Mouse (Mus musculus): ENCODE data around the gene Poldip2. TPM values are rescaled to one million over a fixed set of nuclear protein-coding genes. Genes with fewer than 3 reads are reported as not detected.

Poldip2 gene
- total RNA-seq, 2 experiments from 2014 or later: 81.7 to 105 TPM

DNA sequence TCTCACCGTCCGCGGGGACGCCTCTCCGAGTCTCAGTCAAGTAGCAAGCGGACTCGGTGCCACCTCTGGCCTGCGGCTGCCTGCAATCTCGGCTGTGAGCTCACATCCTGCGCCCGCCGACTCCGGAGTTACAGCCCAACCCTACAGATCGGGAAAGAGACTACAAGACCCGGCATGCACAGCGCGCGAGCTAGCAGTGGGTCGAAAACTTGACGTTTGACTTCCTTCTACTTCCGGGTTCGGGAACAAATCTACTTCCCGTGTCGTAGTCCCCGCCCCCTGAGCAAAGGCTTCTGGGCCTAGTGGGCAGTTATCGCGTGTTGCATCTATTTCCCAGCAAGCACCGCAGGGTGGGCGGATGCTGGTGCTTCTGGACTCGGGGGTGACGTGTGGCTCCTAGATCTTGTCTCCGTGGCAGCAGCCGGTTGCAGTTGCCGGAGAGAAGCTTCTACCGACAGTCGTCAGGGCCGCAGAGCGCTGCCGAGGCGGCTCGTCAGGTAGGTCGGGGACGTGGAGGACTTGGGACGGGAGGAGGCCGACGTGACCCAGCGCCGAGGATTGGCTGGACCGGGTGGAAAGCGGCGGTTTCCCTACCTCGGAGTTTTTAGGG, 24.2 kb downstream of the Poldip2 start, which contains the start of the genes Tnfaip1 and Ift20:
Gene Tnfaip1, minus strand, starts transcription at position 253 of the 610 bp plus-strand sequence.
Gene Ift20, plus strand, starts transcription at position 282 of the 610 bp plus-strand sequence.
- ATAC-seq (replicated peaks; ENCODE audit: low FRiP score, low TSS enrichment, poor library complexity, severe bottlenecking): peak; percentile 96

DNA sequence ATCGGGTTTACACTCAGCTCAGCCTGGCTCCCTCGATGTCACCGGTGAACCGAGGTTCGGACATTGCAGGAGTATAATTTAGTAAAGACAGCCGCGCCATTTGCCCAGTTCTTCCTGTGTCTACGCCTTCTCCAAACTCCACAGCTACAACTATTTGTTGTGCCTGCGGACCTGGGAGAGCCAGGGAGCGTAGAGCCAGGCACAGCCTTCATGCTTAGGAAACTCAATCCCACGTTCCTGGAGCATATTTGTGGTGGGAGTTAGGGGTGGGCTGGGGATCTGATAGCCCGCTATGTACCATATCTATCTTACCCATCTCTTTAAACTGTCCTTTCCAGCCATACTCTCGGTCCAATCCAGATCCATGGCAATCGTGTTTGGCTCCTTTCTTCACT, 24.7 kb downstream of the Poldip2 start:
- no peak for ATAC-seq (replicated peaks; ENCODE audit: low FRiP score, low TSS enrichment, poor library complexity, severe bottlenecking)

DNA sequence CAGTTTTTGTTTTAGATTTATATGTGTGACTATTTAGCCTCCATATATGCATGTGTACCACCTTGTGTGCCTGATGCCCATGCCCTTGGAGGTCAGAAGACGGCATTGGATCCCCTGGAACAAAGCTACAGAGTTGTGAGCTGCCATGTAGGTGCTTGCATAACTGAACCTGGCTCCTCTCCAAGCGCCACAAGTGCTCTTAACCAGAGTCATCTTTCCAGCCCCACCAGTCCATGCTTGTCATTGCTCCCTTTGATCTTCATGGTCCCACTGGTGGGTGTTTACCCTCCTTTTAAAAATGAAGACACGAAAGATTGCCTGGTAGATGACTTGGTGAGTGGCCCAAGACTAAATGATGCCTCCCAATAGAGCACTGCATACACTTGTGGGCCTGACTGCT, 28.4 kb downstream of the Poldip2 start:
- no peak for ATAC-seq (replicated peaks; ENCODE audit: low FRiP score, low TSS enrichment, poor library complexity, severe bottlenecking)

DNA sequence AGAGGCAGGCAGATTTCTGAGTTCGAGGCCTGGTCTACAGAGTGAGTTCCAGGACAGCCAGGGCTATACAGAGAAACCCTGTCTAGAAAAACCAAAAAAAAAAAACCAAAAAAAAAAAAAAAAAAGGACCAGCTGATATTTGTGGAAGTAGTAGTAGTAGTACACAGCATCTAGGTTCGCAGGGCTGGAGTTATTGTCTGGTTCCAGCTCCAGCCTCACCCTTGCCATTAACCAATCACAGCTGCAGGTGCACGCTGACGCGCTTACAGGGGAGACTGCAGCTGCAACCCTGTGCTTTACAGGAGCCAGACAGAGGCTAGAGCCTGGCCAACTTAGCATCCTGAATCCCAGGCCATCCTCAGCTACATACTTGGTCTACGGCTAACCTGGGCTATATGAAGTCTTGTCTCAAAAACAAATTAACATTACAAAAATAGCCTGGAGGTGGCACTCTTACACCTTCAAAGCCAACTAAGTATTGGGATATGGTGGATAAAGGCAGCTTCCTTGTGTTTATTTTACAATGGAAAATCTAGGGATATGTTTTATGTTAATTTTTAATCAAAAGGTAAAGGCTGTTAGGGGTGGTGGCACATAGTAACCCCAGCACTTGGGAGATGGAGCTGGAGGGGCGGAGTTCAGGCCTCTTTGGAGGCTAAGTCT, 32.6 kb downstream of the Poldip2 start:
- ATAC-seq (replicated peaks; ENCODE audit: low FRiP score, low TSS enrichment, poor library complexity, severe bottlenecking): no peak

DNA sequence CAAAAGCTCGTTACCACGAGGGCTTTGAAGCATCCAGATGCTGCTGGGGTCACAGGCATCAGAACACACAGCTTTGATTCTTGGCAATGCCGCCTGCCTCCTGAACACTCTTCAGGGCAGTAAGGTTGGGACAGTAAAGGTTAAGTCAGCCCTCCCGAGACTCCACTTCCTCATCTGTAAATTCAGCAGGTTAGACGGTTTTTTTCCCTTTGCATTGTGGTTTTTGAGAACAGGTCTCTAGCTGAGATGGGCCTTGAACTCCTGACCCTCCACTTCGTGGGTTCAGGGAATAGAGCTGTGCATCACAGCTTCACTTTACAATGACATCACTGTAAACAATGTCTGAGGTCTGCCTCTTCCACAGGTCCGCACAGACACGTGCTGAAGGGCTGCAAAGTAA, 33.2 kb downstream of the Poldip2 start:
- ATAC-seq (replicated peaks; ENCODE audit: low FRiP score, low TSS enrichment, poor library complexity, severe bottlenecking): no peak

DNA sequence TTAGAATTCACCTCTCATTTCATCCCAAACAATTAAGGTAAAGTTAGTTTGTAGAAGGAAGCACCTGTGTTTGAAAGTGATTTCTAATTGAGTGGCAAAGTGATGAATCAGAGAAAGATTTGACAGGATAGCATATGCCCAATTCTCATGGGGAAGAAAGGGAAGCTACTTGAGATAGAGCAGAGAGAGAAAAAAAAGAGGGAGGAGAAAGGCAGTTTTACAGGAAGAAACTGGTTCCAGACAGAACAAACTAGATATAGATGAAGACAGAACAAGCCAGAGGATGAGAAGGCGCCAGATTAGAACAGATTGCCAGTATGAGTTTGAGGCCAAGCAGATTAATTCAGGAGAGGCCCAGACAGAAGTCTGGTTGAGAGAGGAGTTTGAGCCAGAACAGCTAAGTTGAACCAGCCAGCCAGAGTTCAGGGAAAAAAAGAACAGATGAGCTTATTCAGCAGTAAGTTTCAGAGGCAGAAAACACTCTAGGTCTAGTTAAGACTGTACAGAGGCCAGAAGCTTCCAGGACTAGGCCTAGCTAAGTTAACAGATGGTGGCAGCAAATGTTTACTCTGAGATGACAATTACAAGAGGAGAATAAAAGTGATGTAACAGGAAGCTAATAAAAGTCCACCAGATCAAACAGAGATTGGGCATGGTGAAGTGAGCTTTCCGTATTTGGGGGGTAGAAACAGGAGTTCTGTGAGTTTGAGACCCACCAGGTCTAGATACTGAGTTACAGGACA, 35.9 kb downstream of the Poldip2 start:
- ATAC-seq (replicated peaks; ENCODE audit: low FRiP score, low TSS enrichment, poor library complexity, severe bottlenecking): no peak

DNA sequence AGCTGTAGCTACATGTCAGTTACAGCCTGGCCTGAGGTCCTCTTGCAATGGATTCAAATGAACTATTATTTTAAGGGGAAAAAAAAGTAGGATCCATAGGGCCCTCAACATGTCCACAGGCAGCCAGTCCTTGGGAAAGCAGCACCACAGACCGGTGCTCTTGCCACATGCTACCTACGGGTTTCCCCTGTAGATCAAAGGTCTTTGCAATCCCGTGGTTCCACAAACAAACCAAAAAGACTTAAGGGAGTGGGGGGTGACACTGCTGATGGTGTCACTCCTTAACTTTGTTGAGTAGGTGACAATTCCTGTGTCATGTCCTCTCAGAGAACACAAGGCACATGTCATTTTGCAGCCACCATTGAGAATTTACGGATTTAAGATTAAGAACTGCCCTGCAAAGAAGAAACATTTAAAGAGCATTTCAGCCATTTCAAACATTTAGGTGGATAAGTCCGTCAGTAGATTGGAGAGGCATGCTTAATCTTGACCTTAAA, 37.5 kb downstream of the Poldip2 start:
- no peak for ATAC-seq (replicated peaks; ENCODE audit: low FRiP score, low TSS enrichment, poor library complexity, severe bottlenecking)

DNA sequence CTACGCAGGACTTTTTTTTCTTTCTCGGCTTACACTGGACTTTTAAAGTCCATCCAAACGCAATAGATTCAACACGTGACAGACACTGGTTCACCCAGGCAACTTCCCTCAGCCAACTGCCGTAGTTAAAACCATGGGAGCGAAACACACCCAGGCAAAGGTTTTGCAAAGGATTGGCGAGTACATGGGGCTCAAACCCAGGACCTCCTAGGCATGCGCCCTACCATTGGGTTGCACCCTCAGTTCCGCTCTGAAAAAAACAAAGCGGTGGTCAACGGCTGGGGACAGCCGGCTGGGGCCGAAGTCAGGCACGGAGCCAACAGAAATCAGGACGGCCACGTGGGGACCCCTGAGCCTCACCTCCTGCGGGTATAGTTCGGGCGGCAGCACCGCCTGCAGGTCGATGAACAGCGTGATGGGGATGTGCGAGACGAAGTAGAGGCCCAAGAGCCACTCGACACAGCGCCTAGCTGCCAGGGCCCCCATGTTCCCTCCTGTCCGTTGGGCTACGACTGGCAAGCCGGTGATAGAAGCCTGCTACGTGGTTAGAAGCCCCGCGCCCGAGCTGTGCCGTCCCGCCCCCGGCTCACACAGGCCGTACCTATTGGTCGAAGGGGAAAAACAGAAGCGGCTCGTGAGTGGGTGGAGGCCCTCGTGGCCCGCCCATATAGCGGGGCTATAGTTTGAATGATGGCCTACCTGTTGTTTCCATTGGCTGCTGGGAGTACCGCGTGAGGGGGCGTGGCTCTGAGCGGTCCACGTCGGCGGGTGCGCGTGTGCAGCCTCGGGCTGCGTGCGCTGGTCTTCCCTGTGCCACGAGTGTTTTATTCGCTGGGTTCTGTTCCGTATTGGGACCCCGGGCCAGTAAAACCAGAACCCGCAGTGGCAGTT, 38.4 kb downstream of the Poldip2 start, which contains the start of gene Tmem97:
Gene Tmem97, minus strand, starts transcription at position 610 of the 891 bp plus-strand sequence.
- ATAC-seq (replicated peaks; ENCODE audit: low FRiP score, low TSS enrichment, poor library complexity, severe bottlenecking): peak; percentile 99

DNA sequence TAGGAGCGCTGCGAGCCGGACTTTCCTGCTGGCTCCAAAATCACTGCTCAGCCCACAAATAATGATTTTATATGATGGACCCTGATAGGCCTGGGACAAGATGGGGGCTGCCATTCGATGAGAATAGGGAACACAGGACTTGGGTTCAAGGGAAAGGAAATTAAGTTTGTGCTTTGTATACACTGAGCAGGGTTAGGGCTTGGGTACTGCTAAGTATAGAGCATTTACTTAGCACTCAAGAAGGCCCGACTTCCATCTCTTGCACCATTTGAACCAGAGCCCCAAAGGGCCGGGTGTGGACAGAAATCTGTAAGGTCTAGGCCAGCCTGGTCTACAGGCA, 39.0 kb downstream of the Poldip2 start:
- ATAC-seq (replicated peaks; ENCODE audit: low FRiP score, low TSS enrichment, poor library complexity, severe bottlenecking): no peak

DNA sequence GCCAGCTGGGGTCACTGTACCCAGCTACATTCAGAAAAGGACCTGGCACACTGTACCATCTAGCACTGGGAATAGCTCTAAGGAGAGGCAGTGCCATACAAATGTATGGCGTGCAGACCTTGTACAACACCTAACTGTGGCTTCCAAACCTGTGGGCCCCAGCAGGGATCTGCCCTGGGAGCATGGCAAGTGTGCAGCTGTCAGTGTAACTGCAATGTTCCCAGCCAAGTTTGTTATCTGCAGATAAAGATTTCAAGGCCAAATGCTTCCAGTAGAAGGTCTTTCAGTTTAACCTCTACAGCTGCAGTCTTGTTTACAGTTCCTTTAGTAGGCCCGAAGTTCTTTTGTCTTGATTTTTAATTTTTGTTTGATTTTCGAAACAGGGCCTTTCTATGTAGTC, 43.6 kb downstream of the Poldip2 start:
- ATAC-seq (replicated peaks; ENCODE audit: low FRiP score, low TSS enrichment, poor library complexity, severe bottlenecking): no peak

DNA sequence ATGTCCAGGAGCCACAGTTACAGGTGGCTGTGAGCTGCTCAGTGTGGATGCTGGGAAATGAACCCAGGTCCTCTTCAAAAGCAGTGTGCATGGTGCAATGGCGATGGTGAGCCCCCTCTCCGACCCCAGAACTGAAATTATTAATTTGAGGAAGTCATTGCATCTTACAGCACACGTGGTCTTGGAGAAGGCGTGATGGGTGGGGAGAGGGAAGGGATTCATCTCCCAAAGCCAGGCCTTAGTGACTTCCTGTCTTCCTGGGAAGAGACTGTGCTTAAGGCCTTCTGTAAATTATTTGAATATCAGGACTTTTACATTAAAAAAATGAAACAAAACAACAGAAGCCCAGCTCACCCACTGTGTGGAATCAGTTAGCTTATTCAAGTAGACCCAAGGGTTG, 44.1 kb downstream of the Poldip2 start:
- ATAC-seq (replicated peaks; ENCODE audit: low FRiP score, low TSS enrichment, poor library complexity, severe bottlenecking): no peak

DNA sequence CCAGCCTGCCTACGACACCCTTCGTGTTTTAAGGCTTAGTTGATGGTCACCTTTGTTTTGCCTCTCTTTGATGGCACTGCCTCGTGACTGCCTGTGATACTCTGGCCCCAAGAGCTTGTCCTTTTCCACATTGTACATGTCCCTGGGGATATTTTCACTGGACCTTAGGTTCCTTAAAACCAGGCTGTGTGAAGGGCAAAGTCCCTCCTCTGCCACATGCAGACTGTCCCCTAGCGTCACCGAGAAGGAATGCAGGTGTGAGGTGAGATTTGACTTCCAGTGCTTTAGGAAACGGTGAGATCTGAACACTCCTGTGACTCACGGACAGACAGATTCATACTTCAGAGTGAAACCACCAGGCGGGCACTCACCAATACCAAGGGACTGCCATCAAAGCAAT, 45.2 kb downstream of the Poldip2 start:
- ATAC-seq (replicated peaks; ENCODE audit: low FRiP score, low TSS enrichment, poor library complexity, severe bottlenecking): no peak

DNA sequence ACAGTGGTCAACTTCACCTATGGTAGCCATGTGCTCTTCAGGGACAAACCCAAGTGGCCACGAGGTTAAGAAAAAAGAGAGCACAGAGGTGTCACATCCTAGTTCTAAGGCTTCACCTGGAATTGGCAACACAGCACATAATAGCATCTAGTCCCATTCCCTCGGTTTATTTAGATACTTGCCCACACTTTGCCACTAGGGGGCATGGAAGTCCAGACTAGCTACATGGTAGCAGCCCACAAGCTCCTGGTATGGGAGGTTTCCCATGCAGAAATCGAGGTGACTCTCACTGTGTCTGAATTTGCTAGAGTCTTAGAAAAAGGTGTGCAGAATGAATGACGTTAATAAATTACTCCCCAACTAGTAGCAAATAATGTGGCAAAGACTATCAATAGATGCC, 48.5 kb downstream of the Poldip2 start:
- ATAC-seq (replicated peaks; ENCODE audit: low FRiP score, low TSS enrichment, poor library complexity, severe bottlenecking): peak; percentile 77

DNA sequence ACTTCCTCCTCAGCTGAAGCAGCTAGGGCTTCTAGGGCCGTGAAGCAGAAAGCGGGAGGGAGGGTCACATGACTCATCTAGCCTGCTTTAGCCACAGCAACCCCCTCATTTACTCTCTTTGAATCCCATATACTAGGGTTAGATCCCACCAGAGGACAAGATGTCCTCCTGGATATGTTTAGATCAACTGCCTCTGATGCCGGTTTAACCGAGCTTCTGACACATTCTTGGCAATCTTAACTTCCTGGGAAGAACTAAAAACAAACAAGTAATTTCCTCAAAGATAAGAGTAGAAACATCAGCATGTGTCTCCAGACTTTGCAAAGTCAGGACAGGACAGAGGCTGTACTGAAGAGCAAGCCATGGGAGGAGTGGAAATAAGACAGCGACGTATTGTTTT, 54.8 kb downstream of the Poldip2 start:
- peak; percentile 36 for ATAC-seq (replicated peaks; ENCODE audit: low FRiP score, low TSS enrichment, poor library complexity, severe bottlenecking)

DNA sequence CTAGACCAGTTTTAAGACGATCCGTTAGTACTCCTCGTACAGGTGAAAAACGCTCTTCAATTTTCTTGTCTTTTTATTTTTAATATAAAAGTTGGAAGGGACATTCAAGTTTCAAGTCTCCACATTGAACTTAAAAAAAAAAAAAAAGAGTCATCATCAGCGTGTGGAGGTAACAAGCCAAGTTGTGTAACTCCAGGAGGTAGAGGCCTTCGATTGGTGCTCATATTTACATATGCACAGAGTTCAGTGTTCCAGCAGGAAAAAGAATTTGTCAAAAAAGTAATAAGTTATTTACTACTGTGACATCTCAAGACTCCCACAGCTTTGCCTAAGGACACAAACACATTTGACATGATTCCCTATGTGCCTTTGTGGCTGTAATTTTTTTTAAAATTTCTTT, 55.6 kb downstream of the Poldip2 start:
- ATAC-seq (replicated peaks; ENCODE audit: low FRiP score, low TSS enrichment, poor library complexity, severe bottlenecking): no peak

DNA sequence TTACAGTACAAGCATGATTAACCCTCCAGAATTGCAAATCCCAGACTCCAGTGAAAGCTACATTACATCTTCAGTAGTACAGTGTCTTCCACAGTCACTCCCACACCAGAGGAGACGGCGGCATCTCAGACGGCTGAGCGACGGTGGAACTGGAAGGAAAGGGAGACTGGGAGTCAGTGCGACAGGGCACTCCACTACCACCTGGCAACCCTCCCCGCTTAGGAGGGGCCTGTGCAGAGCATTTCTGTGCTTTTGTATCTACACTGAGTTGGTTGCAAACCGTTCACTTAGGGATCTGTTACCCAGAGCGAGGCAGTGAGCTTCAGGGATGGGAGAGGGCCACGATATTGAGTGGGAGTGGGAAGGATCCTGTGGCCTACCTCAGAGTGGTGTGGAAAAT, 56.8 kb downstream of the Poldip2 start:
- no peak for ATAC-seq (replicated peaks; ENCODE audit: low FRiP score, low TSS enrichment, poor library complexity, severe bottlenecking)

DNA sequence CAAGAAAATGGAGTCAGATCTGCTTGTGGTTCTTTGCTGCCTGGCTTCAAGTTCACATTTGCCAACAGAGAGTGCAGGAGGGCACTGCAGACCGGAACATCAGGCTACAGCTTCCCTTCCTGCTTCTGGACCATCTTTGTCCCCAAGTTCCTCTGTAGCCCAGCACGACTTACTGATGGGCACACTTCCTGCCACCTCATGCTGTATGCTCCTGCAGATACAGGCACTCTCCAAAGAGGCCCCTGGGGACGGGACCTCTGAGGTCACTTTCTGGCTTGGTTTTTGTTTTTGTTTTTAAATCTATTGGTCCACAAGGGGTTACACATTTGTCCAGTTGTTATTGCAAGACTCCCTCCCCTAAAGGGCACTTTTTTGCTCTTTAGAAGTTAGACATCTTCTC, 57.8 kb downstream of the Poldip2 start:
- no peak for ATAC-seq (replicated peaks; ENCODE audit: low FRiP score, low TSS enrichment, poor library complexity, severe bottlenecking)

DNA sequence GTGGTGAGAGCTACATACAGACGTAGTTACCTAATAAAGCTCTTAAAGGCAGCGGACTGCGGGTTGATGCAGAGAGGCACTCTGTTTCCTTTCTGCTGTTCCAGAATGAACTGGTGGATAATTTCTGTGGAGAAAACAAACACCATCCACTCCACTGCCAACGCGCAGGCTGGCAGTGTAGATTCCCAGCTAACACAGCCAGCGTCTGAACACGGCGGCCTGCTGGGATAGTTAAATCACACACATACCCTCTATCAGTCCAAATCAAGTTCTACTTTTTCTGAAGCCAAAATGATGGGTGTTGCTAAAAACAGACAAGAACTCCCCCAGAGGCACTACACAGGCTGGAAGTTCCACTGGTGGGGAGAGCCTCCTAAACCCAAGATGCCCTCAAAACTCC, 59.4 kb downstream of the Poldip2 start:
- ATAC-seq (replicated peaks; ENCODE audit: low FRiP score, low TSS enrichment, poor library complexity, severe bottlenecking): no peak

DNA sequence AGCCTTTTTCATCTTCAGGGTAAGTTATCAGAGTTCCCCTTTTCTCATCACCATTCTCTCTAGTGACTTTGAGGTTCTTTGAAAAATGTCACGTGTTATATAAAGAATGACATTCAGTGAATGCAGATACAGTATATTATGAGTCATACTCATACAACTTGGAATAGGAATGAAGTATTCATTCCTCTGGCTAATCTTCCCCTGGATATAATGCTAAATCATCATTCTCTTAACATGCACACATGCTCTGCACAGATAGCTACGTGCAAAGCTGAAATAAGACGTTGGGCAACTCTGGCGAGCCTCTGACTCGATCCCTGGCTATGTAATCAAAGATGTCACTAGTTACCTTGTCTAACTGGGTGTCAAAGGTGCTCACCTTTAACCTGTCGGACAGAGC, 59.9 kb downstream of the Poldip2 start:
- ATAC-seq (replicated peaks; ENCODE audit: low FRiP score, low TSS enrichment, poor library complexity, severe bottlenecking): 0 out of 2 replicates have a peak, but pooled peaks have one; percentile 29
